Mouse (Mus musculus) gastrocnemius, adult 18-20 months (tissue): Measurements from ENCODE around the gene Sp8. TPM values are rescaled to one million over a fixed set of nuclear protein-coding genes. Genes with fewer than 3 reads are reported as not detected.

Experiments
- DNase-seq: peaks from one replicate; pipeline ENCODE4 v3.0.0; 2021; ENCODE audit warnings: low spot score
- long read RNA-seq, 2 experiments: library from polyadenylated mRNA; stranded (forward); transcript quantifications; one replicate each; pipeline ENCODE4 v2.0.0; 2021
- total RNA-seq, 2 experiments: library from RNA; stranded (reverse); gene quantifications; 2 replicates each; pipeline ENCODE4 v1.2.3; 2021

Sp8 gene
- total RNA-seq, result not detected
- long read RNA-seq, experiment 1, result 0 reads
- long read RNA-seq, experiment 2, result 0 reads

DNA sequence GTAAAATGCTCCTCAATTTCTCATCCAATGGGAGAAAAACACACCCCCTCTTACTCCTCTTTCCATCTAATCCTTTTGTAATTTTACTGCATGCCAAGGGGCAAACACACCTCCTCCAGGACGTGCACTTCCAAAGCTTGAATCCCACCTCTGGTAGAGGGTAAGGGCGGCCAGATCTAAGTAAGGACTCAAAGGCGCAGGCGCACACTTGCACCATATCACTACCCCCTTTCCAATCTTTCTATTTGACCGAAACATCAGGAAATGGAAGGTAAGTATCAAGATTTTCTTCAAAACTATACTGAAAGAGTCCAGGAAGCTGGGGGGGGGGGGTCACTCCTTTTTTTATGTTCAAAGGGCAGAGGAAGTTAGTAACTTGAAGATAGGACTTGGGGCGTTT is at the start of gene Sp8:
Gene Sp8, plus strand, starts transcription at position 109 of the 400 bp plus-strand sequence.
- DNase-seq, result no peak

DNA sequence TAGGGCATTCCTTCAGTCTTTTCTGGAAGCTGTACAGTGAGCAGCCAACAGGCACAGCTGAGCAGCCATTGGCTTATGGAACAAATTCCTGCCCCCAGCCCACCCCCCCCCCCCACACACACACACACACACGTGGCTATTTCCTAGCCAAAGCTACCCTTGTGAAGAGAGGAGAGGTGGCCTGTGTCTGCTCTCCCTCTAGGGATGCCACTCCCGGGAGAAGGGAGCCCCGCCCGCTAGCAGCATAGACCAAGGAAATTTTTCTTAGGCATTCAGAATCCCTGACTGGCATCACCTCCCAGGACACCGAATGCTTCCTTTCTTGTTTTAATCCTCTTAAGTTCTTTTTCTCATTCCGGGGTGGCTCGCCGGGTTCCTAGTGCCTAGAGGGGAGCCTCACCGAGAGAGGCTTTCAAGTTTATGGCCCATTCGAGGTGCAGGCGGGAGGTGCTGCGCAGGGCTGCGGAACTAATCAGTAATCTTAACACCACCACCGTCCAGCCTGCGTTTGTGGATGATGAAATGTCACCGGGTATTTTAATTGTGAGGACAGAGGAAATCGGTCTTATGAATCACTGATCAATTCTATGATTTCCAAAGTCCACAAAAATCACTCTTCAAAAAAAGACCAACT is 34.7 kb upstream of the Sp8 start:
- no peak for DNase-seq

- no peak for DNase-seq
These were observed 31.6 kb upstream of the Sp8 start for GRCm38 (mm10) chr12:118814561-118814960.

DNA sequence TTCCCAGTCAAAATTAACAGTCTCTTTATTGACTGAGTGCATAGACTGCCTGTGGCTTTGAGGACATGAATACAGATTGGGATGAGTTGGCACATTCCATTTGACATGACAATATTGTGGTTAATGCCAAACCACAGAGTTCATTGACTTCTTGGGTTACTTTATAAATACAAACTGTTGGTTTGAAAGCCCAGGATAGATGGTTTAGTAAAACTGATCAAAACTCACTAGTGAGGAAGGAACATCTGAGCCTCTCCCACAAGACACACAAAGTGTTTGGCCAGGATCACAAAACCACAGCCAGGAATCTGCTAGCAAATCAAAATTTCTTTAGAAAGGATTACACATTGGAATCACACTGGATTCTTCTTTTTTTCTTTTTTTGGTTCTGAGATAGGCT is 30.0 kb upstream of the Sp8 start:
- no peak for DNase-seq

DNA sequence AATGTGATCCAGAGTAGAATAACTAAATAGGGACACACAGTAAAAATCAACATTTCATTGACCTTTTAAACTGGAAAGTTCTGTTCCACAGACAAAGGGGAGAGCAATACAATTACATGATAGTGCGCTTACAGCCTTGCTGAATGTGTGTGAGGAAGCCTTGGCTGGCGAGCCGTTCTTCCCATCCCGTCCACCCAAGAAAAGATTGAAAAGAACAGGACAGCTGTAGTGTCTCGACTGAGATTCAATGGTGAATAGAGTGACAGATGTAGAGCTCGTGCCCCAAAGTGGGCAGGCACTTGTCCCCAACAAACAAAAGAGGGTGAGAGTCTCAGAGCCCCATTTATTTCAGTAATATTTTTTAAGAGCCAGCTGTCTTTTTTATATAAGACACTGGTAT is 16.2 kb upstream of the Sp8 start:
- DNase-seq, result no peak

DNA sequence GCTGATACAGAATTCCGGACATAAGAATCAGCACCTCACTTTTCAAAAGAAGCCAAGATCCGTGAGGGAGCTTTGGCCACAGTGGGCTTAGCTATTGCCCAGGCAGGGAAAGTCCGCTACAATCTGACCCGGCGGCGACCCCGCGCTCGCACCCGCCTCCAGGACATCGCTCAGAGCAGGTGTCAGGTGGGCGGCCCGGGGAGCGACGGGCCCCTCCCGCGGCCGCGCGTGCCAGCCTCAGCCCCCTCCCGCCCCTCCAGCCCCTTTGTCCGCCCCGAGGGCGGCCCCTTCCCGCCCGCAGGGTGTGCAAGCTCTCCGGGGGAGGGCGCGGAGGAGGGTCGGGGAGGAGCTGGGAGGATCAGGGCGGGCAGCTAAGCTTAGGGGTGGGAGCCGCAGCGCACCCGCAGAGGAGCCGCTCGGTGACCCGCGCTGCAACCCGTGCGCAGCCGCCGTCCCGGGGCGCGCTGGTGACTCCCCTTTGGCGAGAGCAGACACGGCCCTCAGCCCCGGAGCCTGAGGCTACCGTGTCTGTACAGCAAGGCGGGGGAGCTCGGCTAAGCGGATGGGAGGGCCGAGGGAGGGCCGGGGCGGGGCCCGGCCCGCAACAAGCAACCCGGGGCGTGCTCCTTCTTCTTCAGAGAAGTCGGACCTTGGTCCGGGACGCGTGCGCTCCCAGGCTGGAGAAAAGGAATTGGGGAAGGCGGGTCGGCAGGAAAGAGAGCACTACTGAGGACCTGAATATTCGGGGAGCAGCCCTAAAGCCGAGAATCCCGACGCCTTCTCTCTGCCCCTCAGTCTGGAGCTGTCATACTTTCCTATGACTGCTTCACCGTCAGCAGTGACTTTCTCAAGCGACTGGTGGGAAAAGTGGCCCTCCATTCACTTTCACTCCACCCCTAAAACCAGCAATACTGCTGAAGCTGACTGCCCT is 9.5 kb upstream of the Sp8 start:
- DNase-seq, result no peak

- DNase-seq, result no peak
These were observed 8.8 kb upstream of the Sp8 start for GRCm38 (mm10) chr12:118837361-118837760.

DNA sequence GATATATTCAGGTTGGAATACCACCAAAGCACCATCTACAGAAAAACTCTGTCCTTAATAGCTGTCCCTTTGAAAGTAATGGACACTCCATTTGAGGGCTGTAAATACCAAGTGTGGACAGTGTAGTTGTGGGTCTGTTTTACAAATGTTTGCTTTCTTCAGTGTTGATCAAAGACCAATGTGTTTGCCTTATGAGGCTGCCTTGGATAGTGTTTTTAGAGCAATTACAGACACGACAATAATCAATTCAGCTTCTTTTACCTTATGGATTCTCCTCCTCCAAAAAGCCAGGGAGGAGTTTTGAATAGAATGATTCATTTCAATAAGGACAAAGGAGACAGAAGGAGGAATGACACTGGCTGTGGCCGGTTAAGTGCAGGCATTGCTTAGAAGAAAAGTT is 7.9 kb upstream of the Sp8 start:
- DNase-seq, result no peak

DNA sequence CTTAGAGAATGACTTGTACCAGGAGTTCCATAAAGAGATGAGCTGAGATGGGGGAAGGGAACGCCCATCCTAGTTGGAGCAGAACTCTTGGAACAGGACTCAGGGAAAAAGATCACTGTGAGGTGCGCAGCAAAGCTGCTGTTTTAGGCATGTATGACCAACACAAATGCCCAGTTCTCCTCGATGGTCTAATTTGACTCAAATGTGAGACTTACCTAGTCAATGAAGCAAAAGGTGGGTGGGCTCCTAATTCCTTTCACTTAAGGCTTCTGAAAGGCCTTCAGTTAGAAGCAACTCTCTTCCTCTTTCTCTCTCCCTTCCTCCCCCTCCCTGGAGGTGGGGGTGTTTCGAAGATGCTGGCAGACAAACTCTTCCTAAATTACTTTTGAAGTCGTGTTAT is 6.7 kb upstream of the Sp8 start:
- DNase-seq, result no peak

DNA sequence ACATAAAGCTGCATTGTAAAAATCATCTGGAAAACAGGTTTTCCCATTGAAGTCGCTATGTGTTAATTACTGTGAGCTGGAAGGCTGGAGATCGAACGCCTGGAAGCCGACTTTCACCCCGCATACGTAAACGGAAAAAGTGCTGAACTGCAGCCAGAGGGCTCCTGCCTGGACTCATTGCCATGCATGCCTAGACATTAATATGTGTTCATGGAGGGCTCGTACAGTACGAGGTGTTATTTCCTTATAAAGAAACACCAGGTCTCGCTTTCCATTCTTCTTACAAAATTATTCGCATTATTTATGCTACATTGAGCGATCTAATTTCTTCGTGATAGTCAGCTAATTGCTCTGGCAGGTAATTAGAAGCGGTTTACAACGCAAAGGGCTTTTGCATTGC is 5.8 kb upstream of the Sp8 start:
- no peak for DNase-seq

DNA sequence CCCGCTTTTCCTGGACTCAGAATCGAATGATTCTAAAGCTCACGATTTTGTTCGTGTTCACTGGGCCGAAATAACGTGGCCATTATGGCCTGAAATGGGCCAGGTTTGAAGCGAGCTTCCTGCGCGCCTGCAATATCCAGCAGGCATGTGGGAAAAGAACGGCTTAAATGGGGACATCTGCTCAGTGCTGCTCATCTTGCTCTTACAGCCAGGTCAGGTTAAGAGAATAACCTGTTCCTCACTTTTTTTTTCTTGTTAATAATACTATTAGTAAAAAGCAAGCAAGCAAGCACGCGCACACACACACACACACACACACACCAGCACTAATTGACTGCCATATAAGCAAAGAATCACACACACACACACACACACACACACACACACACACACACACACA is 5.3 kb upstream of the Sp8 start:
- DNase-seq, result no peak

- DNase-seq, result no peak
These were observed 4.7 kb upstream of the Sp8 start for GRCm38 (mm10) chr12:118841381-118841922.

GRCm38 (mm10) chr12:118841971-118842550 is 4.1 kb upstream of the Sp8 start:
- DNase-seq, result no peak

DNA sequence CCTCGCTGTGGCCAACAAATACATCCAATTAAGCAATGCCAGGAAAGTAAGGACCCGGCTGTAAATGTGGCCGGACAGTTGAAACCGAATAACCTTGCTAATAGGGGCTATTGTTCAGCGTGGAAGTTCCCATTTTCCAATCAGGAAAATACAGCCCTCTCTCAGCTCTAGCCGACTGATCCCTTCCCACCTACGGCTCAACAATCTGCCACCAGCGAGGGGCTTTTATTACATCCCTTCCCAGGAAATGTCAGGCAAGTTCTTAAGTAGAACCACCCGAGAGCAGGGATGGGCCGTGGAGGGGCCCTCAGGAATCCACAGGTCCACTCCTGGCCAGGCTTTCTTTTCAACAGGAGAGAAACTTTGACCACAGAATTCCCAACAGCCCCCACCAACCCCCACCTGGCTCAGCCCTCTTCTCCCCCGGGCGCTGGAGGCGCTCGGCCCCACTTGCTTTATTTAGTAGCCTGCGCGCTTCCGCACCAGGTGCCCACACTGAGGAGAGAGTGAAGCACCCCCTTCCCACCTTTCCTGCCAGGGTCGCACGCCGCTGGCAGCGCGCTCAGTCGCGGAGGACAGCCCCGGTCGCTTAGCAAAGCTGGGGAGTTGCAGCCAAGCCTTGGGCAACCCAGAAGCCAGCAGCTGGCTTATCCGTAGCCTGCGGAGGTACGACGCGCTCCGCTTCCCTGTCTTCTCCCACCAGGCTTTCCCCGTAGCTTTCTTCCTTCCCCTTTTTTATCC is 3.3 kb upstream of the Sp8 start:
- no peak for DNase-seq

GRCm38 (mm10) chr12:118844111-118844510 is 2.0 kb upstream of the Sp8 start:
- no peak for DNase-seq

GRCm38 (mm10) chr12:118844841-118845240 is 1.3 kb upstream of the Sp8 start:
- DNase-seq, result no peak

DNA sequence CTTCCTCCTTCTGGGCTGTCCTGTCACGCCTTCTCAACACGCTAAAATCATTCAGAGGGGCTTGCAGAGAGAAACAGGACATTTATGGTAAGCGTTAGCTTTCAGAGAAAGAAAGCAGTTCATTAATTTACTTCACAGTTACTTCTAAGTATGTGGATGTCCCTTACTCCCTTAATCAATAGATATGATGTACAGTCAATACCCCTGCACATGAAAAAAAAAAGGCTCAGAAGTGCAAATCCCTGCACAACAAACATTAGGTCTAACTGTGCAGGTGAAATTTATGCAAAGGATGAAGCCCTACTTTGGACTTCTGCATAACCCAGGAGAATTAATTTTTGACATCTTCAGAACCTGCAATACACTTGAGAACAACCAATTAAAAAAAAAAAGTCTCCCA is 778 bp upstream of the Sp8 start:
- no peak for DNase-seq

DNA sequence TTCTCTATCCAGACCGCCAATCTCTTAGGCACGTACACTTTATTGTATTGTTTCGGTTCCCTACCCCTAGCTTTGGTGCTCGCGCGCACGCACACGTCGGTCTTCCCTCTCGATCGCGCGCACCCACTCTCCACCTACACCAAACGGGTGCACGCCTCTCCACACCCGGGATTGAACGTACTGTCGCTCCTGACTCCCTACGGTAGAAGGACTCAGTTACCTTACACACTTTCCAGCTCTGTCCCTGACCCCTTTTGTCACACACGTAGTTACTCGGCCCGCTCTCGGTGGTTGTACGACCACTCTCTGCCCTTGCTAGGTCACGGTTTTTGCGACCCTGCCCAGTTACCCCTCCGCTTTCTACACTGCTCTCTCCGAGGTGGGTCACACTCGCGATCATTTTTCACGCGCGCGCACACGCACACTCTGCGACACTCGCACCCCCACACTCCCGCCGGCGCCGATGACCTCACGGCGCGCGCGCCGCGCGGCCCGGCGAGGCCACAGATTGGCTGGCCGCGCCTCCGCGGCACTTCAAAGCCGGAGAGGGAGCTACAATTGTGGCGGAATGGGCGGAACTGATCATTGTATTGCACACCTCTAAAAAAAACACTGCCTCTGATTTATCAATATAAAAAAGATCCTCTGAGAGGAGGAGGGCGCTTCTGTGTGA is 656 bp downstream of the Sp8 start:
- DNase-seq, result no peak

GRCm38 (mm10) chr12:118847381-118847780 is 1.3 kb downstream of the Sp8 start:
- no peak for DNase-seq

- no peak for DNase-seq
These were observed 1.8 kb downstream of the Sp8 start for GRCm38 (mm10) chr12:118847861-118848495.
